Mouse (Mus musculus) heart, embryonic 13.5 days (tissue): ENCODE data around the gene Mefv. TPM values are rescaled to one million over a fixed set of nuclear protein-coding genes. Genes with fewer than 3 reads are reported as not detected.

Experiments used
- ATAC-seq: fragments of 200-750 bp; cut with Nextera tagmentation; 2 replicates; pipeline ENCODE4 v1.8.0; 2017; ENCODE audit warnings: moderate TSS enrichment; ENCODE audit not compliant: insufficient number of reproducible peaks, low FRiP score, low TSS enrichment; ENCODE audit errors: extremely low read depth
- H3K27ac ChIP-seq: fragments of 300-500 bp; sonication (generic); replicated peaks from 2 replicates; pipeline ENCODE4 v1.5.1; 2015; ENCODE audit warnings: moderate library complexity, mild to moderate bottlenecking, inconsistent platforms
- H3K27me3 ChIP-seq: fragments of 300-500 bp; sonication (generic); replicated peaks from 2 replicates; pipeline ENCODE4 v1.6.1; 2015; ENCODE audit warnings: mild to moderate bottlenecking, inconsistent platforms
- H3K36me3 ChIP-seq: fragments of 300-500 bp; sonication (generic); 2 replicates; pipeline ENCODE4 v1.6.1; 2015; ENCODE audit warnings: mild to moderate bottlenecking, inconsistent platforms
- H3K4me1 ChIP-seq: fragments of 300-500 bp; sonication (generic); 2 replicates; pipeline ENCODE4 v1.6.1; 2015; ENCODE audit warnings: inconsistent platforms
- H3K4me2 ChIP-seq: fragments of 300-500 bp; sonication (generic); 2 replicates; pipeline ENCODE4 v1.6.1; 2015; ENCODE audit warnings: inconsistent platforms, mild to moderate bottlenecking, moderate library complexity
- H3K4me3 ChIP-seq: fragments of 300-500 bp; sonication (generic); 2 replicates; pipeline ENCODE4 v1.5.1; 2015; ENCODE audit warnings: moderate library complexity, mild to moderate bottlenecking, inconsistent platforms
- H3K9ac ChIP-seq: fragments of 300-500 bp; sonication (generic); 2 replicates; pipeline ENCODE4 v1.6.1; 2015; ENCODE audit warnings: inconsistent platforms, mild to moderate bottlenecking, moderate library complexity
- H3K9me3 ChIP-seq: fragments of 300-500 bp; sonication (generic); 2 replicates; pipeline ENCODE4 v1.6.1; 2016; ENCODE audit warnings: inconsistent platforms
- WGBS: fragments of 180-500 bp; shearing (Covaris S2); methylation state at CpG from one replicate; pipeline ENCODE4 v1.1.7; 2015; ENCODE audit warnings: mixed read lengths; 5-methylcytosine and 5-hydroxymethylcytosine counted together
- polyA plus RNA-seq: library from polyadenylated mRNA; unstranded; fragments of >200 nt; fragmentation: Nextera tagmentation; extraction: Ambion mirVana; gene quantifications from 2 replicates; pipeline ENCODE4 v1.2.1, GENCODE M21; 2015

Gene Mefv
- 0.04 TPM in 1 of 2 replicates, not detected in the other for polyA plus RNA-seq

DNA sequence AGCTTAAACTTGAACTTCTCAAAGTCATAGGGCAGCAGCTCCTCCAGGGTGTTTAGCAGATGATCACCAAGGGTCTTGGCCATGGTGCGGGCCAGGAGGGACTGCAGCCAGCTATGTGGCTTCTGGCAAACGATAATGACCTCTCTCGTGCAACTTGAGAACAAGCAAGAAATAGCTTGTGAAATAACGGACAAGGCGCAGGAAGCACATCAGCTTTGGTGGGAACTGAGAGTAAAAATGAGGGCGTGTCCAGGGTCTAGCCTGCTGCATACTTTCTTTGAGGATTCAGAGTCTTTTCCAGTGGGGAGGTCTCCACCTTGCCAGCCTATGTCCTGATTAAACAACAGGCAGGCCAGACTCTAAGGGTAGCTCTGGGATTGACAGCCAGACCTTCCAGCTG lies at the start of gene Mefv:
Gene Mefv (minus strand): TSS at position 118 of the 400 bp plus-strand sequence.
- Histone ChIP-seq H3K9me3 (no peaks in the 10 kb centered on the region), H3K4me1 (no peaks in the 10 kb centered on the region), H3K27ac (no peak within 1 kb of the TSS), H3K36me3 (no peaks in the 10 kb centered on the region), H3K4me2 (no peak within 1 kb of the TSS), H3K4me3 (no peak within 1 kb of the TSS), H3K27me3 (no peaks in the 10 kb centered on the region), H3K9ac (no peak within 1 kb of the TSS)
- WGBS: 81% methylated on average over 6 of the region's 6 CpGs
- no peak for ATAC-seq

DNA sequence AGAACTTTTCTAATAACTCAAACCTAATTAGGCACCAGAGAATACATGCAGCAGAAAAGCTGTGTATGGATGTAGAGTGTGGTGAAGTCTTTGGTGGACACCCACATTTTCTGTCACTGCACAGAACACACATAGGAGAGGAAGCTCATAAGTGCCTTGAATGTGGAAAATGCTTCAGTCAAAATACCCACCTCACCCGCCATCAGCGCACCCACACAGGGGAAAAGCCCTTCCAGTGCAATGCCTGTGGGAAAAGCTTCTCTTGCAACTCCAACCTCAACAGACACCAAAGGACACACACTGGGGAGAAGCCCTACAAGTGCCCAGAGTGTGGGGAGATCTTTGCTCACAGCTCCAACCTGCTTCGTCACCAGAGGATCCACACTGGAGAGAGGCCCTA lies 31.1 kb upstream of the Mefv start:
- peaks cover 21% of the 10 kb centered on the region for H3K4me1 ChIP-seq
- peaks cover 35% of the 10 kb centered on the region for H3K9me3 ChIP-seq
- H3K4me3 ChIP-seq: no peak overlapping the region
- H3K4me2 ChIP-seq: no peak overlapping the region
- H3K27ac ChIP-seq: no peak overlapping the region
- WGBS: 96% methylated on average over 3 of the region's 3 CpGs
- no peaks in the 10 kb centered on the region for H3K27me3 ChIP-seq
- H3K36me3 ChIP-seq: peaks cover 78% of the 10 kb centered on the region
- no peak overlapping the region for H3K9ac ChIP-seq
- ATAC-seq: no peak

DNA sequence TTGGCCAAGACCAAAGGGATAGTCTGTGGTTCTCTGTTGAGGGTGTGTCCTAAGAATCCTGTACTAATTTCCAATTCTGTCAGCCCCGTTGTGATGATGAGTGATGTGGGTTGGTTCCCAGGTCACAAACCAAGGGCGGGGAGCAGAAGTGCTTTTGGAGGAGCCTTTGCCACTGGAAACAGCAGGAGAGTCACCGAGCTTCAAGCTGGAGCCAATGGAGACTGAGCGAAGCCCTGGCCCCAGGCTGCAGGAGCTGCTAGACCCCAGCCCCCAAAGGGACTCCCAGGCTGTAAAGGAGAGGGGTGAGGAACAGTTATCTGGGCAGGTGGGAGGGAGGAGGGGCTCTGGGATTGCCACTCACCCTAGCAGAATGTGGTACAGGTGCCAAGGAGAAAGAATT lies 27.8 kb upstream of the Mefv start:
- H3K4me1 ChIP-seq: peaks cover 25% of the 10 kb centered on the region
- no peak overlapping the region for H3K27ac ChIP-seq
- peaks cover 27% of the 10 kb centered on the region for H3K9me3 ChIP-seq
- H3K4me2 ChIP-seq: peak overlapping the region; percentile 98
- ATAC-seq: no peak
- 87% methylated on average over 4 of the region's 4 CpGs for WGBS
- H3K4me3 ChIP-seq: peak overlapping the region; percentile 82
- H3K9ac ChIP-seq: peak overlapping the region; percentile 92; the same call in 1 of the 2 replicates
- H3K36me3 ChIP-seq: peaks cover 55% of the 10 kb centered on the region
- peaks cover 8% of the 10 kb centered on the region; the same call in 1 of the 2 replicates for H3K27me3 ChIP-seq

DNA sequence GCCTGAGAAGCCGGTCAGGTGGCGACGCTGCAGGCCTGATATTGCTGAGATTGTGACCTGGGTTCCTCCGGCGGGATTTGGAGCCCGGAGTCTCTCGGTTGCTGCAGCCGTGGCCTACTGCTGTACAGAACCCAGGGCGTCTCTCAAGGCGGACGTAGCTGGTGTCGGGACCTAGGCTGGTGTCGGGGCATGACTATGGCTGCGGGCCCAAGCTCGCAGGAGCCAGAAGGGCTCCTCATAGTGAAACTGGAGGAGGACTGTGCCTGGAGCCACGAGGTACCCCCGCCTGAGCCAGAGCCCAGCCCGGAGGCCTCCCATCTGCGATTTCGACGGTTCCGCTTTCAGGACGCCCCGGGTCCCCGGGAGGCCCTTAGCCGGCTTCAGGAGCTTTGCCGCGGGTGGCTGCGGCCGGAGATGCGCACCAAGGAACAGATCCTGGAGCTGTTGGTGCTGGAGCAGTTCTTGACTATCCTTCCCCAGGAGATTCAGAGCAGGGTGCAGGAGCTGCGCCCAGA lies 26.3 kb upstream of the Mefv start:
- H3K4me1 ChIP-seq: peaks cover 25% of the 10 kb centered on the region
- peak overlapping the region; percentile 98 for H3K4me2 ChIP-seq
- H3K4me3 ChIP-seq: peak overlapping the region; percentile 82
- H3K27me3 ChIP-seq: peaks cover 12% of the 10 kb centered on the region; the same call in 1 of the 2 replicates
- H3K9ac ChIP-seq: peak overlapping the region; percentile 92
- H3K27ac ChIP-seq: peak overlapping the region; percentile 84
- 0% methylated on average over 32 of the region's 32 CpGs for WGBS
- peaks cover 41% of the 10 kb centered on the region for H3K36me3 ChIP-seq
- H3K9me3 ChIP-seq: peaks cover 16% of the 10 kb centered on the region
- no peak for ATAC-seq

DNA sequence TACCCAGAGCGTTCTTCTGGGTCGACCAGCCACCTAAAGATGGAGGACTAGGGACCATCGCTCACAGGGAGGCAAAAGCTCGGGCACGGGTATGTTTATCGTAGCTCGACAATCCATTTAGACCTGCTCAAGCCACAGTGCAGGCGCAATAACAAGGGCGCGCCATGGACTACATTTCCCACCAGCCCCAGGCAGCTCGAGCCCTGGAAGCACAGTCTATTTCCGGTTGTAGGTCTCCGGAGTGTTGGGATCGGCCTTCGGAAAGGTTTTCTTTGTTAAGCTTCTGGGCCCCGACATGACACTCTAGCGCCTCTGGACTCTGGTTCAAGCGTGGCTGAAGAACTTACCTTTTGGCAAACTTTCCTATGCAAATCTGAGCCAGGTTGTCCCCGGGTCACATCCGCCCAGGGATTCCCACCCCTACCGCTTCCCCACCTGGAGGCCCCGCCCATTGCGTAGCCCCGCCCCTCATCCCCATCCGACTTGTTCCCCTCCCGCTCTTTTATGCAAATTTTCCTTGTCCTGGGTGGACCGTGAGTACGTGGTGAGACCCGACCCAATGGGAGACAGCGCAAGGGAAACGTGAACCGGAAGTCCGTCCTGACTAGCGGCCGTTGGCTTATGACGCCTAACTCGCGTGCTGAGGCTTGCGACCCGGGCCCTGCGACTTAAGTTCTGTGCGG lies 25.7 kb upstream of the Mefv start, which contains the start of gene Zfp263:
Gene Zfp263 (plus strand): TSS at position 591 of the 683 bp plus-strand sequence.
- H3K4me1 ChIP-seq: peaks cover 25% of the 10 kb centered on the region
- peak within 1 kb of the TSS; percentile 98 for H3K4me2 ChIP-seq
- H3K27me3 ChIP-seq: peaks cover 12% of the 10 kb centered on the region; the same call in 1 of the 2 replicates
- under 1% methylated on average over 42 of the region's 42 CpGs for WGBS
- peak within 1 kb of the TSS; percentile 82 for H3K4me3 ChIP-seq
- peak within 1 kb of the TSS; percentile 84 for H3K27ac ChIP-seq
- peaks cover 10% of the 10 kb centered on the region for H3K9me3 ChIP-seq
- ATAC-seq: peak; percentile 99
- peaks cover 35% of the 10 kb centered on the region for H3K36me3 ChIP-seq
- H3K9ac ChIP-seq: peak within 1 kb of the TSS; percentile 92

DNA sequence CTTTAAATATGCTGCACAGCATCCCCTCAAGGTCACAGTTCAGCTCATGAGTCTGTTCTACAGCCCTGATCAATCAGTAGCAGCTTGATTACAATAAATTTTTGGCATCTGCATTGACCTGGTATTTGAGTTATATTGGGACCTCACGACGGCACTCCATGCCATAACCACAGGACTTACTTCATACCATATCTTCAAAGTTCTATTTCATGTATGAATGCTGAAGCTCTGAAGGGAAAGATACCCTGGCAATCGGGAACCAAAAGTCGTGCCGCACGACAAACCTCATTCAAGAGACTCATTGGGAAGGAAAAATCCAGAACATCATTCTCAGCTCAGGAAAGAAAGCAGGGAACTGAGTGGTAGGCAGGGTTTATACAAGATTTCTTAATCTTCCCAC lies 24.6 kb upstream of the Mefv start:
- ATAC-seq: no peak

DNA sequence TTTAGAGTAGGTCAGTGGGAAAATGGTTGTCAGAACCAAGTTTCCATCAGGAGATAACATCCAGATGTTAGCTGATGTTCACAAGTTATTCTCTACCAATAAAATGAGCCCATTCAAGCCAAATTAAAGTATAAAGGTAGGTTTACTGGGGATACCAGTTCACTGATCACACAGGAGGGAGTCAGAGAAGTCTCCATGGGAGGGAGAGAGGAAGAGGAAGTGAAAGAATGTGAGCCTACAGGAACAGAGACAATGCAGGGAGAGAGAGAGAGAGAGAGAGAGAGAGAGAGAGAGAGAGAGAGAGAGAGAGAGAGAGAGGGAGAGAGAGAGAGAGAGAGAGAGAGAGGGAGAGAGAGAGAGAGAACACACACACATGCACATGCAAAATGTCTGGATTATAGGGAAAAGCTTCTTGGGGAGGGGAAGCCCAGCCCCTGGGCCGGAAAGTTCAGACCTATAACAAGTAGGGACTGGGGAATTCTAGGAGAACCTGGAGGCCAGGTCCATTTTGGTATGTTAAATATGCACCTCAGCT lies 15.4 kb upstream of the Mefv start:
- Histone ChIP-seq H3K36me3 (no peaks in the 10 kb centered on the region), H3K9ac (no peak overlapping the region), H3K27ac (no peak overlapping the region), H3K27me3 (no peaks in the 10 kb centered on the region; the same call in 1 of the 2 replicates), H3K4me2 (no peak overlapping the region), H3K9me3 (no peaks in the 10 kb centered on the region), H3K4me1 (no peaks in the 10 kb centered on the region), H3K4me3 (no peak overlapping the region)
- no peak for ATAC-seq
- 73% methylated on average over 1 of the region's 1 CpGs for WGBS

More for the DNA sequence above, 24.6 kb upstream of the Mefv start:
- no peaks in the 10 kb centered on the region for H3K9me3 ChIP-seq
- 93% methylated on average over 6 of the region's 6 CpGs for WGBS
- H3K4me1 ChIP-seq: peaks cover 25% of the 10 kb centered on the region
- no peak overlapping the region for H3K9ac ChIP-seq
- H3K27me3 ChIP-seq: peaks cover 12% of the 10 kb centered on the region; the same call in 1 of the 2 replicates
- H3K27ac ChIP-seq: no peak overlapping the region
- no peak overlapping the region for H3K4me3 ChIP-seq
- H3K4me2 ChIP-seq: no peak overlapping the region
- peaks cover 25% of the 10 kb centered on the region for H3K36me3 ChIP-seq

DNA sequence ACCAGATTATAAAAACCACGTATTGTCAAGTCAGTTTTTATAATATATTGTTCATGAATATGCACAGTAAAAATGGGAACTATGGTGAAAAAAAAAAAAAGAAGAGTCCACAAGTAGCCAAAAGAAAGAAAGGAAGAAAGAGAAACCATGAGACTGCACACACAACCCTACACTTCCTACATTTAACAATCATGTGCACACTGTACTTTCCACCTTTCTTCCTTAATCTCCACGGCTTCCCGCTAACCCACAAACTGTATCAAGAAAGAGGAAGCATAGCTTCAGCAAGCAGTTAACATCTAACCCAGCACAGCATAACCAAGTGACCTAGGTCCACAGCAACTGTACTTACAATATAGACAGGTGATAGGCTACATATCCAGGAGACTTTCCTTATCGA lies 14.7 kb upstream of the Mefv start:
- Histone ChIP-seq H3K4me1 (no peaks in the 10 kb centered on the region), H3K27me3 (no peaks in the 10 kb centered on the region; the same call in 1 of the 2 replicates), H3K4me2 (no peak overlapping the region), H3K36me3 (no peaks in the 10 kb centered on the region), H3K27ac (no peak overlapping the region), H3K9ac (no peak overlapping the region), H3K9me3 (no peaks in the 10 kb centered on the region), H3K4me3 (no peak overlapping the region)
- no peak for ATAC-seq
- 84% methylated on average over 4 of the region's 4 CpGs for WGBS

DNA sequence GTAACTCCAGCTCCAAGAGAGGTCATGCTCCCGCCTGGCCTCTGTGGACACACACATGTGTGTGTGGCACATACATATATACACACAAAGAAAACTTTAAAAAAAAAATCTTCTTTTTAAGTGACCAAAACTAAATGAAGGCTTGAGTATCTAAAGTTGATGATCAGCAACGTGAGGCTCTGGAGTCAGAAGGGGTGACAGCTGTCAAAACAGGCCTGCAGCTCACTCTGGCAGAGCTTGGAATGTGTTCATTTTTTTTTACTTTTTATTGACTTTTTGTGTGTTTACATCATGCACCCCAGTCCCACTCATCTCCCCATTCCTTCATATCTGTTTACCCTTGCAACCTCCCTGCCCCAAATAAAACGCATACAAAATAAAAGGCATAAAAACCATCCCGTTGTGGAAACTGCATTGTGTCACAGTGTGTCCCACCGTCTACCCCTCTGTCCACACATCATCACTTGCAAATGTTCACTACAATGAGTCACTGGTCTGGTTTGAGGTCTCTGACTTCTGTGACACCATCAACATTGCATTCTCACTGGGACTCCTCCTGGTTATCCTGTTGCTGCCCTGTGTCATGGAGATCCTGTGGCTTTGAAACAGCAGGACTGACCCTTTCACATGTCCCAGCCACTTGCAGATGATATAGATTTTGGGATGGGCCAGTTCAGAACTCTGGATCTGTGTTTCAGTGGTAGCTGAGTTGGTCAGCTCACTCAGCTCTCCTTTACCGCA lies 10.3 kb upstream of the Mefv start:
- Histone ChIP-seq H3K4me1 (no peaks in the 10 kb centered on the region), H3K27me3 (no peaks in the 10 kb centered on the region), H3K9ac (no peak overlapping the region), H3K9me3 (no peaks in the 10 kb centered on the region), H3K36me3 (no peaks in the 10 kb centered on the region), H3K4me2 (no peak overlapping the region), H3K4me3 (no peak overlapping the region), H3K27ac (no peak overlapping the region)
- WGBS: 66% methylated on average over 6 of the region's 6 CpGs
- no peak for ATAC-seq

DNA sequence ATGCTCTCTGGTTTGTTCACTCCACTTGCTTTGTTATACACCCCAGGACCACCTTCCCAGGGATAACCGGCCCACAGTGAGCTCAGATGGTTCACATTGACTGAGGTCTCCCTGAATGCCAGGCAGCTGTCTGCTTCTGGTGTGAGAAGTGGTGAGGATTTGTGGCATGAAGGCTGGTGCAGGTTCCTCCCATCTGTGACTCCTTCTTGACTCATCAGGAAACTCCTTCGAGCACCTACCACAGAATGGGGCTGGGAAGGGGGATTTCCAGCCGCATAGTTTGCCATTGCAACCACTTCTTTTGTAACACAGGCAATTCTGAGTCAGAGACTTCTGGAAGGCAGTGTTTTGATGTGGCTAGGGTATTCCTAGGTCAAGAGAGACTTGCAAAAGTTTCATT lies 5.3 kb upstream of the Mefv start:
- Histone ChIP-seq H3K9ac (no peak overlapping the region), H3K27ac (no peak overlapping the region), H3K36me3 (no peaks in the 10 kb centered on the region), H3K27me3 (no peaks in the 10 kb centered on the region), H3K4me2 (no peak overlapping the region), H3K9me3 (no peaks in the 10 kb centered on the region), H3K4me3 (no peak overlapping the region), H3K4me1 (no peaks in the 10 kb centered on the region)
- no peak for ATAC-seq
- 67% methylated on average over 3 of the region's 3 CpGs for WGBS

DNA sequence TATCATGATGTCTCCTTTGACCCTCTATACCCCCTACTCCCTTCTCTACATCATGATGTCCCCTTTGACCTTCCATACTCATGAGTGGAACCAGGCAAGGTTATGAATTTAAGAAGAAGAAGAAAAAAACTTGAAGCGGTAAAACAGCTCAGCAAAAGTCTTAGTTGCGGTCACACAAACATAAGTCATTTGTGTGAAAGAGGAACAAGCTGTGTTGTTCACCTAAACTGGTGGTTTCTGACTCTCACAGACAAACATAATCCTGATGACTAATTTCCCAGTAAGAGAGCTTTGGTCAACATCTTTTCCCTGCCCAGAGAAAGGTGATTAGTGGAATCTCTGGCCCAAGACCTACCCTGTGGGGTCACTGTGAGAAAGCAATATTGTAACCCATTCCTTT lies 3.2 kb downstream of the Mefv start:
- Histone ChIP-seq H3K4me2 (no peak overlapping the region), H3K4me3 (no peak overlapping the region), H3K9me3 (no peaks in the 10 kb centered on the region), H3K4me1 (no peaks in the 10 kb centered on the region), H3K27me3 (no peaks in the 10 kb centered on the region), H3K27ac (no peak overlapping the region), H3K9ac (no peak overlapping the region), H3K36me3 (no peaks in the 10 kb centered on the region)
- ATAC-seq: no peak
- 89% methylated on average over 2 of the region's 2 CpGs for WGBS
